Mouse (Mus musculus): ENCODE results near the gene Creg1. TPM values are rescaled to one million over a fixed set of nuclear protein-coding genes. Genes with fewer than 3 reads are reported as not detected.

Gene Creg1
- polyA plus RNA-seq, 1 experiment from 2014 or later, result 289 TPM

DNA sequence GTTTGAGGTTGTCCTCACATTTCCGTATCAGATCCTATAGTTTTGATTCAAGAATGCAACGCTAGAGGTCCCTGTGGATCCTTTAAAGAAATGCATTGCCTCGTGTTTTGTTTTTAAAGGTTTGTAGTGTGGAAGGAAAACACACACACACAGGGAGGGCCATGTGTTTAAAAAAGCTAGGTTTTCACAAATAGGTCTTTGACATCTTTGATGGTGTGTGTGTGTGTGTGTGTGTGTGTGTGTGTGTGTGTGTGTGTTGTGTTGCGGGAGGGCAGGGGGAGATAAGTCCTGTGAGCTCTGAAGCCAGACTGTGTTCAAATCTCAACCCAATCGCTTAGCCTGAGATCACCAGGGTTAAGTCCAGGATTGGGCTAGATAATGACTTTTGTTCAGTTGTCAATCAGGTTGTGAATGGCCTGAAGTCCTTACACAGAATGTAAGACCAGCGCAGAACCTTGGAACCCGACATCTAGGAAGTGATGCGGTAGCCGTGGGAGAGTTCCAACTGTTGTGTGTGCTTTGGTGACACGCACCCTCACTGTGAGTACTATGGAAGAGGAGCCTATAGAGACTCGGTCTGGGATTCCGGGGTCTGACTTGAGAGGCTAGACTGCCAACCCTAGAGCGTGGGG, 16.5 kb downstream of the Creg1 start:
- Histone ChIP-seq H3K27ac (ENCODE audit: low read depth) (0 out of 2 replicates have a peak overlapping the region, but pooled peaks have one; percentile 11), H3K4me1 (ENCODE audit: insufficient read depth) (peaks cover 12% of the 10 kb centered on the region), H3K36me3 (replicated peaks; ENCODE audit: insufficient read depth, low read length) (peaks cover 3% of the 10 kb centered on the region), H3K4me2 (ENCODE audit: low read depth, low read length) (peak overlapping the region; percentile 89), H3K9ac (replicated peaks) (peak overlapping the region; percentile 51; the same call in 1 of the 2 replicates), H3K27me3 (ENCODE audit: insufficient read depth, low read length) (0 out of 2 replicates have a peak, but pooled peaks cover 3% of the 10 kb centered on the region), H3K4me3 (ENCODE audit: low read depth, low read length) (peak overlapping the region; percentile 50), H3K9me3 (ENCODE audit: low read length) (no peaks in the 10 kb centered on the region)
- DNase-seq (no peak), ATAC-seq (peak; percentile 69)
- 3% methylated on average over 13 of the region's 13 CpGs for WGBS (ENCODE audit: insufficient replicate concordance)
- TF ChIP-seq EP300 (IDR thresholded peaks at IDR 0.05; ENCODE audit: low read depth), result no peak
- TF ChIP-seq CTCF (IDR thresholded peaks at IDR 0.05; ENCODE audit: low read depth), result peak; percentile 63

DNA sequence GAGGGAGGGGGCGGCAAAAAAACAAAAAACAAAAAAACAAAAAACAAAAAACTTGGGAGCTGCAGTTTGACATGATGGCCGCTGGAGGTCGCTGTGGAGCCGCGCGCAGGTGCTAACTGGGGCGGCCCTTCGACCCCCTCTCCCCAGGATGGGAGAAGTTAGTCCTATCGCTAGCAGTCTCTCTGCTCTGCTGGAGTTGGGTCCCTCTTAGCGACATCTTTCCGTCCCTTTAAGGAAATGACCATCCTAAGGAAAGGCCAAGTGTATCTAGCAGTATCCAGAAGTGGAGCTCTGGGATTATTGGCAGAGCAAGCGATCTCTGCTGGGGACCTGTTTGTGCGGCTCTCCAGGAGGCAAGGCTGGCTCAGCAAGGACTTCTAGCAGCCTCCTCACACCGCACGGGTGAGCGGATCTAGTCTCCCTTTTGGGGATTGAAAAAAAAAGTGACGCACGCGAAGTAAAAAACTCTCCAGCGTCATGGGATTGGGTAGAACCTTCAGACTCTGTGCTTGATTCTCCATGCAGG, 17.1 kb downstream of the Creg1 start:
- H3K4me3 ChIP-seq (ENCODE audit: low read depth, low read length), result peak overlapping the region; percentile 50
- TF ChIP-seq EP300 (IDR thresholded peaks at IDR 0.05; ENCODE audit: low read depth), result no peak
- peak; percentile 91 for TF ChIP-seq CTCF (IDR thresholded peaks at IDR 0.05; ENCODE audit: low read depth)
- H3K4me1 ChIP-seq (ENCODE audit: insufficient read depth), result peaks cover 12% of the 10 kb centered on the region
- 0 out of 2 replicates have a peak overlapping the region, but pooled peaks have one; percentile 11 for H3K27ac ChIP-seq (ENCODE audit: low read depth)
- peak overlapping the region; percentile 89 for H3K4me2 ChIP-seq (ENCODE audit: low read depth, low read length)
- 0 out of 2 replicates have a peak, but pooled peaks cover 3% of the 10 kb centered on the region for H3K27me3 ChIP-seq (ENCODE audit: insufficient read depth, low read length)
- H3K9ac ChIP-seq (replicated peaks), result peak overlapping the region; percentile 51; the same call in 1 of the 2 replicates
- no peaks in the 10 kb centered on the region for H3K9me3 ChIP-seq (ENCODE audit: low read length)
- DNase-seq (peak; percentile 53), ATAC-seq (peak; percentile 63)
- no peaks in the 10 kb centered on the region for H3K36me3 ChIP-seq (replicated peaks; ENCODE audit: insufficient read depth, low read length)
- 8% methylated on average over 20 of the region's 20 CpGs for WGBS (ENCODE audit: insufficient replicate concordance)

DNA sequence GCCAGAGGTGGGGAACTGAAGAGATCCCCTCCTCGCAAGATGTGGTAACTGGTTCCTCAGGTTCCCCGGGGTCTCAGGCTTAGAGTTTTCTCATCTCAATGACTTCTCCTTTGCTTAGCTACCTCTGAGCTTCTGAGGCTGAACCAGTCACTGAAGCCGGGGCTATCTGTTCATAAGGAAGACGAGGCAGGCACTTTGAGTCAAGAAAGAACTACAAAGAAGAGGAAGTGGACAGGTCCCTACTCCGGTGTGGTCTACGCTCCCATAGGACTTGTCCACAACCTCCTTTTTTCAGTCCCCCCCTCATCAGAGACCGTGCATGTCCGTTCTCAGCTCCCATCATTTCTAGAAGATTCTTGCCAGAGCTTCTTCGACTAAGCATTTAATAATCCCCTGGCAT, 17.9 kb downstream of the Creg1 start:
- H3K4me2 ChIP-seq (ENCODE audit: low read depth, low read length), result no peak overlapping the region
- no peaks in the 10 kb centered on the region for H3K36me3 ChIP-seq (replicated peaks; ENCODE audit: insufficient read depth, low read length)
- no peak overlapping the region for H3K4me3 ChIP-seq (ENCODE audit: low read depth, low read length)
- H3K27ac ChIP-seq (ENCODE audit: low read depth), result no peak overlapping the region
- 0 out of 2 replicates have a peak, but pooled peaks cover 3% of the 10 kb centered on the region for H3K27me3 ChIP-seq (ENCODE audit: insufficient read depth, low read length)
- DNase-seq (no peak), ATAC-seq (no peak)
- no peaks in the 10 kb centered on the region for H3K9me3 ChIP-seq (ENCODE audit: low read length)
- H3K4me1 ChIP-seq (ENCODE audit: insufficient read depth), result peaks cover 7% of the 10 kb centered on the region
- 54% methylated on average over 9 of the region's 9 CpGs for WGBS (ENCODE audit: insufficient replicate concordance)
- TF ChIP-seq EP300 (IDR thresholded peaks at IDR 0.05; ENCODE audit: low read depth) (no peak), CTCF (IDR thresholded peaks at IDR 0.05; ENCODE audit: low read depth) (no peak)
- H3K9ac ChIP-seq (replicated peaks), result no peak overlapping the region

DNA sequence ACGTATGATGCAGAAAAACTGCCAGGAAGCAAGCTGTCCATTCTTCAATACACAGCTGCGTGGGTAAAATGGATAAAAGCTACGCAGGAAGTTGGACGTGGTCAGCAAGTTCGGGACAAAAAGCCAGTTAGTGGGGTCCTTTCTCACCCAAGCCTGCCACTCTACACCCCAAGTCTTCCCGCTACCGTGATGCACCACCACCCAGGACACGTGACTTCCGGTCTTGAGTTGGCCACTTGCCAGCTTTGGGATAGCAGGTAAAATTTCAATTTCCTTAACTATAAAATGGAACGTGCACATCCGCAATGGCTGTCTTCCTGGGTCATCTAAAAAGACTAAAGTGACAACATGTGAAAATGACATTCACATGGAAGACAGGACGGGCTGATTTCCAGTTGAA, 18.4 kb downstream of the Creg1 start:
- WGBS (ENCODE audit: insufficient replicate concordance), result 78% methylated on average over 12 of the region's 12 CpGs
- H3K4me3 ChIP-seq (ENCODE audit: low read depth, low read length), result no peak overlapping the region
- H3K27ac ChIP-seq (ENCODE audit: low read depth), result no peak overlapping the region
- no peaks in the 10 kb centered on the region for H3K36me3 ChIP-seq (replicated peaks; ENCODE audit: insufficient read depth, low read length)
- H3K4me1 ChIP-seq (ENCODE audit: insufficient read depth), result peaks cover 7% of the 10 kb centered on the region
- H3K9me3 ChIP-seq (ENCODE audit: low read length), result no peaks in the 10 kb centered on the region
- no peak overlapping the region for H3K4me2 ChIP-seq (ENCODE audit: low read depth, low read length)
- no peak overlapping the region for H3K9ac ChIP-seq (replicated peaks)
- 0 out of 2 replicates have a peak, but pooled peaks cover 3% of the 10 kb centered on the region for H3K27me3 ChIP-seq (ENCODE audit: insufficient read depth, low read length)
- no peak for TF ChIP-seq CTCF (IDR thresholded peaks at IDR 0.05; ENCODE audit: low read depth)
- TF ChIP-seq EP300 (IDR thresholded peaks at IDR 0.05; ENCODE audit: low read depth), result no peak
- no peak for ATAC-seq
- no peak for DNase-seq

DNA sequence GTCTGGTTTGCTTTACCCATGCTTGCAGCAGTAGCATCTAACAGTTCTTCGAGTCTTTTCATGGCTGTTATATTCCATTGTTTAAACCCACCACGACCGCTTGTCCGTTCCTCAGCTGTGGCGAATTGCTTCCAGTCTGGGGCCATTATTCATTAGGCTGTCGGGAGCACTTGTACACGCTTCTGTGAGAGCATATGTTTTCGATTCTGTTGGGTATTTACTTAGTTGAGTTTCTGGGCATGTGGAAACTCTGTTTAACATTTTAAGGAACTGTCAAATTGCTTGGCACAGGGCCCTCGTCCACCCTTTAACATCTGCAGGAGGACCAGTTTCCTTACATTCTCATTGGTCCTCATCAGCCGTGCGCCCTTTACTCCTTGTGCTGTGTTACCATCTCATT, 22.8 kb downstream of the Creg1 start:
- Histone ChIP-seq H3K27ac (ENCODE audit: low read depth) (no peak overlapping the region), H3K4me3 (ENCODE audit: low read depth, low read length) (no peak overlapping the region), H3K27me3 (ENCODE audit: insufficient read depth, low read length) (0 out of 2 replicates have a peak, but pooled peaks cover 2% of the 10 kb centered on the region), H3K9me3 (ENCODE audit: low read length) (no peaks in the 10 kb centered on the region), H3K36me3 (replicated peaks; ENCODE audit: insufficient read depth, low read length) (no peaks in the 10 kb centered on the region), H3K4me1 (ENCODE audit: insufficient read depth) (no peaks in the 10 kb centered on the region), H3K4me2 (ENCODE audit: low read depth, low read length) (no peak overlapping the region), H3K9ac (replicated peaks) (no peak overlapping the region)
- 68% methylated on average over 11 of the region's 11 CpGs for WGBS (ENCODE audit: insufficient replicate concordance)
- DNase-seq (no peak), ATAC-seq (no peak)
- TF ChIP-seq CTCF (IDR thresholded peaks at IDR 0.05; ENCODE audit: low read depth) (no peak), EP300 (IDR thresholded peaks at IDR 0.05; ENCODE audit: low read depth) (no peak)

DNA sequence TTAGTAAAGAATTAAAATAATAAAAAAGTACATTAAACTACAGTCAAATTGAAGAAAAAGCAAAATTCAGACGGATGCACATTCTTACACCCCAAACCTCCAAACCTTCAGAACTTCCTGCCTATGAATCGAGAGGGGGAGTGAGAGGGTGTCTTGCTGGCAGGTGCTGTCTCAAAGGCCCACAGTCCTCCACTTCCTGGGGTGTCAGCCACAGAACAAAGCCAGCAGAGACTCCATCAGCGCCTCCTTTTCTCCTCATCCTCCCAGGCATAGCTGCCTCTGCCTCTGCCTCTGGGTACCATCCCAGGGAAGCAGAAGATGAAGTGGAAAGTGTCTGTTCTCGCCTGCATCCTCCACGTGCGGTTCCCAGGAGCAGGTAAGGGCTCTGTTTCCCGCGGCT, 25.0 kb downstream of the Creg1 start, which contains the start of gene Cd247:
Gene Cd247, plus strand, starts transcription at position 171 of the 400 bp plus-strand sequence.
- Histone ChIP-seq H3K9me3 (ENCODE audit: low read length) (no peaks in the 10 kb centered on the region), H3K4me2 (ENCODE audit: low read depth, low read length) (no peak within 1 kb of the TSS), H3K4me3 (ENCODE audit: low read depth, low read length) (no peak within 1 kb of the TSS), H3K36me3 (replicated peaks; ENCODE audit: insufficient read depth, low read length) (no peaks in the 10 kb centered on the region), H3K27me3 (ENCODE audit: insufficient read depth, low read length) (no peaks in the 10 kb centered on the region), H3K9ac (replicated peaks) (no peak within 1 kb of the TSS), H3K4me1 (ENCODE audit: insufficient read depth) (no peaks in the 10 kb centered on the region), H3K27ac (ENCODE audit: low read depth) (no peak within 1 kb of the TSS)
- DNase-seq (no peak), ATAC-seq (no peak)
- TF ChIP-seq CTCF (IDR thresholded peaks at IDR 0.05; ENCODE audit: low read depth) (no peak), EP300 (IDR thresholded peaks at IDR 0.05; ENCODE audit: low read depth) (no peak)
- WGBS (ENCODE audit: insufficient replicate concordance), result 79% methylated on average over 8 of the region's 8 CpGs
